Mouse (Mus musculus): ENCODE data around the gene Sphkap. TPM values are rescaled to one million over a fixed set of nuclear protein-coding genes. Genes with fewer than 3 reads are reported as not detected.
A peak's percentile ranks its signal among the peaks of the same experiment; 100 is the strongest.

Sphkap gene
- 0.04 and 0.11 TPM in 2 replicates for total RNA-seq (2012; rRNA removed)

- in situ Hi-C loops (cut with MboI; ENCODE audit: low sequenced_read_pairs in 2 of 2, unreplicated experiment in 2 of 2) = no loop called here
- TF ChIP-seq ZC3H11A (IDR thresholded peaks at IDR 0.05; ENCODE audit: borderline replicate concordance, low read depth, low read length) = no peak
- Histone ChIP-seq H3K36me3 (ENCODE audit: control insufficient read depth, insufficient read depth, low read length, poor library complexity, severe bottlenecking) (no peaks in the 10 kb centered on the region), H3K27ac (ENCODE audit: insufficient read depth, low read depth, low read length, poor library complexity, severe bottlenecking) (no peak within 1 kb of the TSS), H3K4me1 (ENCODE audit: control insufficient read depth in 2 of 2, insufficient read depth in 2 of 2, low read length in 2 of 2, poor library complexity in 1 of 2) (peaks cover 0 to 3% of the 10 kb centered on the region in 2 experiments; a peak in 1 of 4 replicates), H3K4me3 (ENCODE audit: insufficient read depth in 1 of 2, low read depth in 1 of 2, low read length in 2 of 2, poor library complexity in 1 of 2, severe bottlenecking in 1 of 2) (peak within 1 kb of the TSS; percentile 45 to 47), H3K9me3 (ENCODE audit: control insufficient read depth, insufficient read depth, low read depth, low read length) (no peaks in the 10 kb centered on the region), H3K9ac (ENCODE audit: insufficient read depth, low read depth, low read length, poor library complexity, severe bottlenecking) (no peak within 1 kb of the TSS)
- peak; percentile 39 for DNase-seq (ENCODE audit: low read depth, low spot score)
These were observed at the start of gene Sphkap for GRCm38 (mm10) chr1:83408021-83408464. Gene Sphkap, minus strand, starts transcription at chr1:83408200.

- Histone ChIP-seq H3K36me3 (ENCODE audit: control insufficient read depth, insufficient read depth, low read length, poor library complexity, severe bottlenecking) (no peaks in the 10 kb centered on the region), H3K4me1 (ENCODE audit: control insufficient read depth in 2 of 2, insufficient read depth in 2 of 2, low read length in 2 of 2, poor library complexity in 1 of 2) (no peaks in the 10 kb centered on the region), H3K4me3 (ENCODE audit: insufficient read depth in 1 of 2, low read depth in 1 of 2, low read length in 2 of 2, poor library complexity in 1 of 2, severe bottlenecking in 1 of 2) (no peak overlapping the region), H3K9me3 (ENCODE audit: control insufficient read depth, insufficient read depth, low read depth, low read length) (no peaks in the 10 kb centered on the region), H3K9ac (ENCODE audit: insufficient read depth, low read depth, low read length, poor library complexity, severe bottlenecking) (no peak overlapping the region), H3K27ac (ENCODE audit: insufficient read depth, low read depth, low read length, poor library complexity, severe bottlenecking) (no peak overlapping the region)
- in situ Hi-C loops (cut with MboI; ENCODE audit: low sequenced_read_pairs in 2 of 2, unreplicated experiment in 2 of 2) = no loop called here
- TF ChIP-seq MAFK (IDR thresholded peaks at IDR 0.05; ENCODE audit: insufficient read depth, low read depth, low read length) (no peak), HCFC1 (IDR thresholded peaks at IDR 0.05; ENCODE audit: borderline replicate concordance, insufficient read depth, low read length) (no peak), ZC3H11A (IDR thresholded peaks at IDR 0.05; ENCODE audit: borderline replicate concordance, low read depth, low read length) (no peak)
- no peak for DNase-seq (ENCODE audit: low read depth, low spot score)
These were observed 43.3 kb upstream of the Sphkap start for GRCm38 (mm10) chr1:83451291-83451690.

- H3K36me3 ChIP-seq (ENCODE audit: control insufficient read depth, insufficient read depth, low read length, poor library complexity, severe bottlenecking) = no peaks in the 10 kb centered on the region
- H3K9me3 ChIP-seq (ENCODE audit: control insufficient read depth, insufficient read depth, low read depth, low read length) = no peaks in the 10 kb centered on the region
- no peak overlapping the region for H3K27ac ChIP-seq (ENCODE audit: insufficient read depth, low read depth, low read length, poor library complexity, severe bottlenecking)
- no peak overlapping the region for H3K9ac ChIP-seq (ENCODE audit: insufficient read depth, low read depth, low read length, poor library complexity, severe bottlenecking)
- H3K4me3 ChIP-seq (ENCODE audit: insufficient read depth in 1 of 2, low read depth in 1 of 2, low read length in 2 of 2, poor library complexity in 1 of 2, severe bottlenecking in 1 of 2) = no peak overlapping the region
- TF ChIP-seq ZC3H11A (IDR thresholded peaks at IDR 0.05; ENCODE audit: borderline replicate concordance, low read depth, low read length) (no peak), MAFK (IDR thresholded peaks at IDR 0.05; ENCODE audit: insufficient read depth, low read depth, low read length) (no peak), HCFC1 (IDR thresholded peaks at IDR 0.05; ENCODE audit: borderline replicate concordance, insufficient read depth, low read length) (no peak), ZNF384 (IDR thresholded peaks at IDR 0.05; ENCODE audit: low read depth, low read length) (no peak), CHD2 (IDR thresholded peaks at IDR 0.05; ENCODE audit: low read depth, low read length) (no peak)
- no peak for DNase-seq (ENCODE audit: low read depth, low spot score)
- no peaks in the 10 kb centered on the region for H3K4me1 ChIP-seq (ENCODE audit: control insufficient read depth in 2 of 2, insufficient read depth in 2 of 2, low read length in 2 of 2, poor library complexity in 1 of 2)
- in situ Hi-C loops (cut with MboI; ENCODE audit: low sequenced_read_pairs in 2 of 2, unreplicated experiment in 2 of 2) = no loop called here
These were observed 32.4 kb upstream of the Sphkap start for GRCm38 (mm10) chr1:83440422-83440821.

- DNase-seq (ENCODE audit: low read depth, low spot score) = no peak
- no peak overlapping the region for H3K4me3 ChIP-seq (ENCODE audit: insufficient read depth in 1 of 2, low read depth in 1 of 2, low read length in 2 of 2, poor library complexity in 1 of 2, severe bottlenecking in 1 of 2)
- H3K4me1 ChIP-seq (ENCODE audit: control insufficient read depth in 2 of 2, insufficient read depth in 2 of 2, low read length in 2 of 2, poor library complexity in 1 of 2) = no peaks in the 10 kb centered on the region
- H3K36me3 ChIP-seq (ENCODE audit: control insufficient read depth, insufficient read depth, low read length, poor library complexity, severe bottlenecking) = no peaks in the 10 kb centered on the region
- H3K9me3 ChIP-seq (ENCODE audit: control insufficient read depth, insufficient read depth, low read depth, low read length) = no peaks in the 10 kb centered on the region
- H3K27ac ChIP-seq (ENCODE audit: insufficient read depth, low read depth, low read length, poor library complexity, severe bottlenecking) = no peak overlapping the region
- TF ChIP-seq CHD2 (IDR thresholded peaks at IDR 0.05; ENCODE audit: low read depth, low read length) = no peak
- TF ChIP-seq ZNF384 (IDR thresholded peaks at IDR 0.05; ENCODE audit: low read depth, low read length) = no peak
- TF ChIP-seq HCFC1 (IDR thresholded peaks at IDR 0.05; ENCODE audit: borderline replicate concordance, insufficient read depth, low read length) = no peak
- H3K9ac ChIP-seq (ENCODE audit: insufficient read depth, low read depth, low read length, poor library complexity, severe bottlenecking) = no peak overlapping the region
- in situ Hi-C loops (cut with MboI; ENCODE audit: low sequenced_read_pairs in 2 of 2, unreplicated experiment in 2 of 2) = no loop called here
These were observed 25.9 kb upstream of the Sphkap start for GRCm38 (mm10) chr1:83433932-83434331.

- Histone ChIP-seq H3K9me3 (ENCODE audit: control insufficient read depth, insufficient read depth, low read depth, low read length) (no peaks in the 10 kb centered on the region), H3K4me1 (ENCODE audit: control insufficient read depth in 2 of 2, insufficient read depth in 2 of 2, low read length in 2 of 2, poor library complexity in 1 of 2) (no peaks in the 10 kb centered on the region), H3K27ac (ENCODE audit: insufficient read depth, low read depth, low read length, poor library complexity, severe bottlenecking) (no peak overlapping the region), H3K36me3 (ENCODE audit: control insufficient read depth, insufficient read depth, low read length, poor library complexity, severe bottlenecking) (no peaks in the 10 kb centered on the region), H3K4me3 (ENCODE audit: insufficient read depth in 1 of 2, low read depth in 1 of 2, low read length in 2 of 2, poor library complexity in 1 of 2, severe bottlenecking in 1 of 2) (no peak overlapping the region), H3K9ac (ENCODE audit: insufficient read depth, low read depth, low read length, poor library complexity, severe bottlenecking) (no peak overlapping the region)
- no peak for DNase-seq (ENCODE audit: low read depth, low spot score)
- no peak for TF ChIP-seq MAFK (IDR thresholded peaks at IDR 0.05; ENCODE audit: insufficient read depth, low read depth, low read length)
- no peak for TF ChIP-seq ZC3H11A (IDR thresholded peaks at IDR 0.05; ENCODE audit: borderline replicate concordance, low read depth, low read length)
- no peak for TF ChIP-seq ZNF384 (IDR thresholded peaks at IDR 0.05; ENCODE audit: low read depth, low read length)
- TF ChIP-seq HCFC1 (IDR thresholded peaks at IDR 0.05; ENCODE audit: borderline replicate concordance, insufficient read depth, low read length) = no peak
- TF ChIP-seq CHD2 (IDR thresholded peaks at IDR 0.05; ENCODE audit: low read depth, low read length) = no peak
- in situ Hi-C loops (cut with MboI; ENCODE audit: low sequenced_read_pairs in 2 of 2, unreplicated experiment in 2 of 2) = no loop called here
These were observed 21.9 kb upstream of the Sphkap start for GRCm38 (mm10) chr1:83429866-83430265.

Data from ES-E14 (cell line).